ENCODE assay signal across 8 mouse cellular contexts in genomic region chr1:42697321-42697755, GRCm38 (mm10). TPM values are rescaled to one million over a fixed set of nuclear protein-coding genes. Genes with fewer than 3 reads are reported as not detected.
DNase-seq lines count a peak whose midpoint lies in the region; ATAC-seq and TF ChIP-seq lines count a peak whose summit lies in the region.

No protein-coding gene starts in this region.

- peak overlapping the region; percentile 62 for H3K4me2 ChIP-seq in liver, embryonic 12.5 days
- H3K4me2 ChIP-seq in stomach, postnatal 0 days (replicated peaks; ENCODE audit: low read depth): peak overlapping the region; percentile 52

- intact Hi-C loops in left cerebral cortex, postnatal 36 days (cut with DNase I): loop anchor here (10.0 kb wide), 2 partner anchors 1423 to 1823 kb away; no protein-coding TSS in a partner anchor

- peak overlapping the region; percentile 33 for H3K4me3 ChIP-seq in megakaryocyte, embryonic 14.5 days (replicated peaks)
- peak overlapping the region; percentile 48 for H3K4me3 ChIP-seq in liver, embryonic 12.5 days
- peak overlapping the region; percentile 34 for H3K4me3 ChIP-seq in stomach, postnatal 0 days (ENCODE audit: low read depth, low read length)

- no peak for TF ChIP-seq EP300 in stomach, postnatal 0 days (optimal IDR thresholded peaks at IDR 0.05)

- WGBS in liver, embryonic 12.5 days (ENCODE audit: insufficient replicate concordance): 1% methylated on average over 32 of the region's 58 CpGs
- WGBS in stomach, postnatal 0 days: 2% methylated on average over 14 of the region's 58 CpGs

- H3K9me3 ChIP-seq in megakaryocyte, embryonic 14.5 days: peaks cover 6% of the 10 kb centered on the region; the same call in 1 of the 2 replicates
- no peaks in the 10 kb centered on the region for H3K9me3 ChIP-seq in liver, embryonic 12.5 days (replicated peaks)
- no peaks in the 10 kb centered on the region for H3K9me3 ChIP-seq in stomach, postnatal 0 days (ENCODE audit: control insufficient read depth, low read length)

- H3K4me1 ChIP-seq in megakaryocyte, embryonic 14.5 days: peaks cover 50% of the 10 kb centered on the region
- H3K4me1 ChIP-seq in liver, embryonic 12.5 days: peaks cover 7% of the 10 kb centered on the region; the same call in 1 of the 2 replicates
- H3K4me1 ChIP-seq in stomach, postnatal 0 days (replicated peaks; ENCODE audit: control insufficient read depth, insufficient read depth): no peaks in the 10 kb centered on the region; the same call in 1 of the 2 replicates

- no peak for TF ChIP-seq CTCF in stomach, postnatal 0 days (IDR thresholded peaks at IDR 0.05; ENCODE audit: low read depth)

- no peak overlapping the region for H3K27ac ChIP-seq in liver, embryonic 12.5 days
- no peak overlapping the region for H3K27ac ChIP-seq in stomach, postnatal 0 days (replicated peaks)

- peaks cover 92% of the 10 kb centered on the region for H3K27me3 ChIP-seq in megakaryocyte, embryonic 14.5 days (replicated peaks)
- peaks cover 97% of the 10 kb centered on the region for H3K27me3 ChIP-seq in liver, embryonic 12.5 days (replicated peaks)
- peaks cover 43% of the 10 kb centered on the region for H3K27me3 ChIP-seq in stomach, postnatal 0 days (ENCODE audit: control insufficient read depth, insufficient read depth, low read length)

- peak; percentile 26 for DNase-seq in embryo, embryonic 10.5 days (ENCODE audit: low spot score)
- no peak for DNase-seq in embryo, embryonic 10 days (ENCODE audit: low spot score)
- DNase-seq in stomach, postnatal 0 days (ENCODE audit: low spot score): no peak
- DNase-seq in left cerebral cortex, postnatal 36 days (ENCODE audit: low spot score in 2 of 2): no peak
- no peak for DNase-seq in lung, adult 18-20 months

- no peak for ATAC-seq in megakaryocyte, adult 5-6 weeks (ENCODE audit: poor library complexity, severe bottlenecking)
- ATAC-seq in liver, embryonic 12.5 days: no peak
- no peak for ATAC-seq in stomach, postnatal 0 days (ENCODE audit: low FRiP score, low TSS enrichment)

- no peak overlapping the region for H3K9ac ChIP-seq in liver, embryonic 12.5 days
- no peak overlapping the region for H3K9ac ChIP-seq in stomach, postnatal 0 days (ENCODE audit: low read length)

- no peaks in the 10 kb centered on the region for H3K36me3 ChIP-seq in megakaryocyte, embryonic 14.5 days (replicated peaks; ENCODE audit: low read length)
- no peaks in the 10 kb centered on the region for H3K36me3 ChIP-seq in liver, embryonic 12.5 days
- H3K36me3 ChIP-seq in stomach, postnatal 0 days (ENCODE audit: control insufficient read depth, insufficient read depth, low read length): no peaks in the 10 kb centered on the region

RNA-seq across cellular contexts. Expression of gene Pou3f3, which starts 1.8 kb away (rescaled TPM):
- not detected in 2 replicates for polyA plus RNA-seq in megakaryocyte, embryonic 14.5 days (2012; ENCODE audit: insufficient read depth, low replicate concordance)
- not detected in 2 replicates for total RNA-seq in megakaryocyte, adult 5-6 weeks (2015)
- total RNA-seq in megakaryocyte, adult 5-6 weeks (2017): not detected in 2 replicates
- polyA plus RNA-seq in liver, embryonic 12.5 days (2016; fragmentation: Nextera tagmentation; extraction: Ambion mirVana): 0.02 TPM in 2 replicates
- 0.02 TPM in 1 of 2 replicates, not detected in the other for polyA plus RNA-seq in stomach, postnatal 0 days (2015; fragmentation: Nextera tagmentation; extraction: Ambion mirVana)
- 10 to 100 TPM; 60.2 to 62.4 TPM for total RNA-seq in left cerebral cortex, postnatal 36 days (2021)
